Mouse (Mus musculus) CD4-positive, CD25-positive, alpha-beta regulatory T cell, adult 2 months (primary cell): ENCODE data around the gene Aqp9.

Experiments
- DNase-seq: peaks from one replicate; pipeline ENCODE4 v3.0.0-alpha.2; 2012; ENCODE audit warnings: low read depth, low spot score

Gene Aqp9

GRCm38 (mm10) chr9:71068866-71069390 lies 99.6 kb downstream of the Aqp9 start:
- no peak for DNase-seq

- no peak for DNase-seq
These were observed 101.3 kb downstream of the Aqp9 start for GRCm38 (mm10) chr9:71067156-71067555.

- no peak for DNase-seq
These were observed 102.0 kb downstream of the Aqp9 start for GRCm38 (mm10) chr9:71066491-71066890.

GRCm38 (mm10) chr9:71065343-71065875 lies 103.1 kb downstream of the Aqp9 start:
- DNase-seq, result no peak

GRCm38 (mm10) chr9:71064291-71064840 lies 104.1 kb downstream of the Aqp9 start:
- DNase-seq, result no peak

GRCm38 (mm10) chr9:71063551-71063950 lies 104.9 kb downstream of the Aqp9 start:
- no peak for DNase-seq

- DNase-seq, result no peak
These were observed 105.5 kb downstream of the Aqp9 start for GRCm38 (mm10) chr9:71062976-71063375.

GRCm38 (mm10) chr9:71062301-71062700 lies 106.2 kb downstream of the Aqp9 start:
- no peak for DNase-seq
